Mouse (Mus musculus) heart, adult 8-10 months (tissue): ENCODE data around the gene Lemd1. TPM values are rescaled to one million over a fixed set of nuclear protein-coding genes. Genes with fewer than 3 reads are reported as not detected.

ENCODE experiments used
- DNase-seq: peaks from one replicate; pipeline ENCODE4 v3.0.0; 2022; ENCODE audit warnings: low spot score
- total RNA-seq, 4 experiments: library from RNA; stranded (reverse); gene quantifications; 2 replicates each; pipeline ENCODE4 v1.2.4; 2022

Lemd1 gene
- total RNA-seq, 4 experiments from 2014 or later: not detected

GRCm38 (mm10) chr1:132164780-132165518, 26.3 kb upstream of the Lemd1 start:
- DNase-seq: no peak

- DNase-seq: no peak
Observed at GRCm38 (mm10) chr1:132165859-132166258, 25.4 kb upstream of the Lemd1 start.

- no peak for DNase-seq
Observed at GRCm38 (mm10) chr1:132168115-132168767, 23.0 kb upstream of the Lemd1 start.

GRCm38 (mm10) chr1:132170698-132171097, 20.5 kb upstream of the Lemd1 start:
- DNase-seq: no peak

- no peak for DNase-seq
Observed at GRCm38 (mm10) chr1:132171619-132172018, 19.6 kb upstream of the Lemd1 start.

GRCm38 (mm10) chr1:132186303-132186702, 4.9 kb upstream of the Lemd1 start:
- no peak for DNase-seq

- no peak for DNase-seq
Observed at GRCm38 (mm10) chr1:132188442-132189066, 2.7 kb upstream of the Lemd1 start.

- DNase-seq: no peak
Observed at GRCm38 (mm10) chr1:132189231-132189630, 2.0 kb upstream of the Lemd1 start.

- no peak for DNase-seq
Observed at GRCm38 (mm10) chr1:132190040-132190513, 1.2 kb upstream of the Lemd1 start.

GRCm38 (mm10) chr1:132190621-132191092, 574 bp upstream of the Lemd1 start:
- no peak for DNase-seq

- DNase-seq: no peak
Observed at GRCm38 (mm10) chr1:132191786-132192680, 802 bp downstream of the Lemd1 start.

GRCm38 (mm10) chr1:132193806-132194205, 2.6 kb downstream of the Lemd1 start:
- DNase-seq: no peak

GRCm38 (mm10) chr1:132194624-132195023, 3.4 kb downstream of the Lemd1 start:
- no peak for DNase-seq

- no peak for DNase-seq
Observed at GRCm38 (mm10) chr1:132195100-132195499, 3.9 kb downstream of the Lemd1 start.

GRCm38 (mm10) chr1:132195681-132196080, 4.5 kb downstream of the Lemd1 start:
- no peak for DNase-seq

GRCm38 (mm10) chr1:132196337-132196736, 5.1 kb downstream of the Lemd1 start:
- DNase-seq: no peak

- no peak for DNase-seq
Observed at GRCm38 (mm10) chr1:132197666-132198065, 6.4 kb downstream of the Lemd1 start.

- no peak for DNase-seq
Observed at GRCm38 (mm10) chr1:132198401-132199071, 7.3 kb downstream of the Lemd1 start.

GRCm38 (mm10) chr1:132199244-132199643, 8.0 kb downstream of the Lemd1 start:
- no peak for DNase-seq

GRCm38 (mm10) chr1:132199934-132200333, 8.7 kb downstream of the Lemd1 start:
- DNase-seq: no peak
